Mouse (Mus musculus) mesoderm, embryonic 11.5 days (tissue): Measurements from ENCODE around the gene Cog5.

ENCODE experiments used
- DNase-seq: peaks from one replicate; pipeline ENCODE4 v3.0.0-alpha.2; 2012; ENCODE audit warnings: low read depth, low spot score

Cog5 gene

DNA sequence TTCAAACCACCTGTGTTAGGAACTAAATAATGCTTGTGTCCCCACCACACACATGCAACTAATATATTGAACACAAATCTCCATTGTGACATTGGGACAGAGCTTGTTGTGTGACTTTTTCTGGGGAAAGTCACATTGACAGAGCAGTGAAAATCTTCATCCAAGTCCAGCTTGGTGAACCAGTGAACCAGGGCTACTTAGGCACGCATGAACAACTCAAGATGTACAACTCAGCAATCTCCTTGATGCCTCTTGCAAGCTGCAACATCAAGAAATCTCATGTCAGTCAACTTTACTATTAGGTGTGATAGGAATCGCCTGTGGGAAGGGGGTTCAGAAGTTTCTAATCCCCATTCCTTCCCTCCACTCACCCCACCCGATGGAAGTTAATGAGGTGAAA lies 169.0 kb downstream of the Cog5 start:
- no peak for DNase-seq

DNA sequence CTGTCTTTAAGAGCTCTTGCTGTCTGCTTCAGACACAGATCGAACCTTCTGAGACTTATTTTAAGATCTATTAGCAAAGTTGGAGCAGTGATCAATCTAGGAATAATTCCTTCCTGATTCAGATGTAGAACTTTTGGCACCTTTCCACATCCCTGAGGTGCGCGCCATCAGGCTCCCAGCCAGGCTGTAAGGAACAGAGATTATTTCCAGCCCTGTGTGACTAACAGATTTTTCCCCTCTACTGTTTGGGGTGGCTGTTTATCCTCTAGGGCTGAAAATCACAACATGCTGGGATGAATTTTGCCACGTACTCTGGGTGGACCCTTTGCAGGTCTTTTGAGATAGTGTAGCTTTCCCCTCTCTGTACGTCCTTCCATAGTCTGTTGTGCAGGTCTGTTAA lies 170.2 kb downstream of the Cog5 start:
- no peak for DNase-seq

DNA sequence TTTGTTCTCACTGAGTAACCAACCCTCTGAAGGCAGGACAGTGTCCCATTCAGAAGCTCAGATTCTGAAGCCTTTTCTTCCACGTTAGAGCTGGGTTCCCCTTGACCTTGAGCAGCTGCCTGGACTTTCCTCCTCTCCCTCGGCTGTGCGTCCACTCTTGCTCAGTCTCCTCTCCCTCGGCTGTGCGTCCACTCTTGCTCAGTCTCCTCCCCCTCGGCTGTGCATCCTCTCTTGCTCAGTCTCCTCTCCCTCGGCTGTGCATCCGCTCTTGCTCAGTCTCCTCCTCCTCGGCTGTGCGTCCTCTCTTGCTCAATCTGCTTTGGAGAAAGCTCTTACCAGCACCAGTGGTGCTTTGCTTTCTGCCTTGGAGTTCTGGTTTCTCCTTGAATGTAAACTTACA lies 171.2 kb downstream of the Cog5 start:
- no peak for DNase-seq

DNA sequence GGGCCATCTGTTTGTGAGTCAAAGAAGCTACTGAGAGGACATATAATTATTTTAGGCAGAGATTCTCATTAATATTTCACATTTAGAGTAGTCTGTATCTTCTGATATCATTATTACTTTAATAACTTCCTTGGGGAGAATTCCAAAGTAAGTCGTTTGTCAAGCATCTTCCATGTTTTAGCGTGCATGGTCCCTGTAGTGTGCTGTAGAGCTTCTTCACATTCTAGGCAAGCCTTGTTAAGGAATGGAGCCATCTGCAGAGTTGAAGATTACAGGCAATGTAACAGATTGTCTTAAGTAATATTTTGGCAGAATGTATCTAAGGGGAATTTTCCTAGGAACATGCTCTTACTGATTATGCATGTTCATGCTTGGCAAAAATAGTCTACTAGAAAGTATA lies 171.8 kb downstream of the Cog5 start:
- DNase-seq, result no peak

DNA sequence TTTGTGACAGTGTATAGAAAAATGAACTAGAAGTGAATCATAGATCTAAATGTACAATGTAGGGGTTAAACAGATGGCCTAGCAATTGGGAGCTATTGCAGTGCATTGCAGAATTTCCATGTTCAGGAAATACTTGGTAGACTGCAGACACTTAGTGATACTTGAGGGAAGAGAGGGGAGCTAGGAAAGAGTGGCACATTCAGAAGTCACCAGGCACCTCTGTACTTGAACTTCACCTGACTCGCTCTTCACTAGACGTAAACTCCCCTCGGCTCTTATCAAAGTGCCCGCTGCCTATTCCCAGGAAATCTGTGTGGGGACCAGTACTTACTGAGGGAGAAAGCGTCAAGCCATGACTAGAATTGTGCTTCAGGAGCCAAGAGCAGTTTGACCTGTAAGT lies 180.8 kb downstream of the Cog5 start:
- no peak for DNase-seq

DNA sequence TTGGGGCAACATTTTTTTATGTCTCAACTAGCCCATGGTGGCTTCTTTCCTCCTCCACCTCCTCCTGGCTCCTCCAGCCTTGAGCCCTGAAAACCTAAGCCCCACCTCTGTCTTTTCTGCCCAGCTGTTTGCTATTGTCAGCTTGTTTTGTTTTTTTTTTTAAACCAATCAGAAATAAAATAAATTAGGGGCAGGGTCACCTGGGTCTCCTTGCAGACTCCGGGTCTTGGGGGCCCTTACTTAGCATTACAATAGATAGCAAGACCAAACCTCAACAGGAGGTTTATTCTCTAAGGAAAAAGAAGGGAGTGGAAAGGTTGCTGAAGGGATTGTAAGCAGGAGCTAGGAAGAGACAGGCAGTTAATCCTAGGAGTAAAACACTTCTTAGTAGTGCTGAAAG lies 181.5 kb downstream of the Cog5 start:
- DNase-seq, result no peak

DNA sequence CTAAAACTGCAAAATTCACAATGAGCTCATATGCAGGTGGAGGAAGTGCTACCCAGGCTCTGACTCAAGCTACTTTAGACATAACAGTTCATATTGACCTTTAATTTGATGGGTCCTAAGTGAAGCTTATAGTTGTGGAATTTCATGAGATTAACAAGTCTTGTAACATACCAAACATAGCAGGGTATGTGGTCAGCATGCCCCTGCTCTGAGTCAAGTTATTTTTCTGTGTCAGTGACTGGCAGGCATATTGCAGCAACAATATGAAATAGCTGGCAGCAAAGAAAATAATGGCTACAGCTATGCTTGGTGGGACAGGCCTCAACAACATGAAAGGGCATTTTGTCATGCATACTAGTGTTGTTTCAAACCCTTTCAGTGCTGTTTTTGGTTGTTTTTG lies 183.9 kb downstream of the Cog5 start:
- DNase-seq, result no peak

DNA sequence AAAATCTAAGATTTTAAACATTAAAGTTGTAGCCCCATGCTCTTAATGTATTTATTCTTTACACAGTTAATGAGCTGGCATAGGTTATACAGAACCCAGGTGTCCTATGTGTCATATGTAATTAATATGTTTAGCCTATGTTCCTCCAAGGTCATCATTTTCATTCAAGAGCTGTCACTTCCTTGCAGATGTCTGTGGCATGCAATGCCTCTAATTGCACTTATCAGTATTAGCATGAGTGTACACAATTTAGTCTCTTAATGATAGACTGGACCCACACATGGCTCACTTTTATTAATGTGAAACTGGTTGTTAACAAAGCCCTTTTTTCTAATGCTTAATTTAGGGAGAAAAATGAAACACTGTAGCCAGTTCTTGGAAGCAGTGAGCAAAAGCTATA lies 184.6 kb downstream of the Cog5 start:
- DNase-seq, result no peak

DNA sequence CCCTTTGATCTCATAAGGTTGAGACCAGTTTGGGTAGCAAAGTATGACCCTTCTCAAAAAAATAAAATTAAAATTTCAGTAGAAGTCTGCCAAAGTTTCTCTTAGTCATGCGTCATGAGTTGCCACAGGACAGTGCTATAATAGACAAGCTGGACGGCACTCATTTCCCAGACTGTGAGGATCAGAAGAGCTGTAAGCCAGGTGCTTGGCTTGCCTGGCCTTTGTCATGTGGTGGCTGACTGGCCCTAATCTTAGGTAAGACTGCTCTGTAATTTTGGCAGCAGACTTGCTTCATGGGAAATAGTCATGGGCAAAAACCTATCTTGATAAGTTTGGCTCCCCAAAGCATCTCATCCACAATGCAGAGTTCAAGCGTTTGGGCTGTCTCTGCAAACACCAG lies 191.4 kb downstream of the Cog5 start:
- no peak for DNase-seq

DNA sequence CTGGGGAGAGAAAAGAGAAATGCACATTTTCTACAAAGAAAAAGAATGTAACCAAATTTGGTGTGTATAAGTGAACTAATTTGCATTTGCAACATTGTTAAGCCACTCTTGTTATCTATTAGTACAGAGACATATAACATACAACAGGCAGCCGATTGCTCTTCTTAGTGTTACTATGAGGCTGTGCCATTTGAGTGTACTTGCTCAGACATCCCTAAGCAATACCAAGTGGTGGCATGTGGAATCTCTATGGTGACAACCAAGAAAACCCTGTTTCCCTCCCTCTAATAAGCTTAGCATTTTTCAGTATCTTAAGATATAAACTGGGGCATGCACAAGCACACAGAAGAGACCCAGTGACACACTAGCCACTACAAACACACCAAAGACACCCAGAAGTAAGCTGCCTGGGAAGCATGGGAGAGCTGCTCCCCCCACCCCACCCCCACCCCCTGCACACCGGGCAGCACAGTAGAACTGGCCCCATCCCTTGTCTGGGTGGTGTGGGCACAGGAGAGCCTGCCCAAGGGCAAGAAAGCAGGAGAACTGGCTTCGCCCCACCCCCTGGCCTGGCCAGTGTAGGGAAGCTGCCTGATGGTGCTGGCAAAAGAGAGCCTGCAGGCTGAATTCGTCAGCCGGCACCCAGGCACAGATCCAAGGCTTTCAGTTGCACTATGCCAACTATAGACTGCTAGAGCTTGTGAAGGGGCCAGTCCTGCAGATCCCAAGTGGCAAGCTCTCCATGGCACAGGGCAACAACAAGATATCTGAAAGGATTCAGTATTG lies 194.2 kb downstream of the Cog5 start:
- DNase-seq, result no peak

DNA sequence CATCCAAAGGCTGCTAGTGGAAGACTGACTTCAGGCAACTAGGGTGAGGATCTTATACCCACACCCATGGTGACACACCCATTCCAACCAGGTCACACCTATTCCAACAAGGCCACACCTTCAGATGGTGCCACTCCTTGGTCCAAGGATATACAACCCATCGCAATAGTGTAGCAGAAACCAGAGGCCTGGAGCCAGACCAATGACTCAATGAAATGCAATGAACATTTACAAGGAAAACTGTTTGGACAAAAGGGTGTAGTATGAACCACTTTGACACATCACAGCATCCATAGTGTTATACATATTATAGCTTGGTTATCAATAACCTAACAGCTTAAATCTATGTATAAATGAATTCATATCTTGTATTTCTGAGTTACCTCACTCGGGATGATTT lies 194.9 kb downstream of the Cog5 start:
- DNase-seq, result no peak

DNA sequence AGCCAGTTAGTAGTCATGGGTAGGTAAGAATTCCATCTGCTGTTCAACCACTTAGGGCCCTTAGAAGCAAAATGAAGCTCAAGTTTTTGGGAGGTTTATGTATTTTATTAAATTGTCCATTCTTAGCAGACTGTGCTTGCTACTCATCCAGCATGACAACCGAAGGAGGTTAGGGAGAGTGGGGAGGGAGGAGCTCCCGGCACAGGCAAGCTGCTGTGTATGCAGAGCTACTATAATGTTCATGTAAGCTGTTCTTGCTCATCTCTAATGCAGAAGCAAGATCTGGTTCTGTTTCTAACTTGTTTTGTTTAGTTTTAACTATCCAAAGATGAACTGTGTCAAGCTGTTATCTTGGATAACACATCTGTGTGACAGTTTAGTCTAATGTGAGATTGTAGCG lies 199.4 kb downstream of the Cog5 start:
- DNase-seq, result no peak

DNA sequence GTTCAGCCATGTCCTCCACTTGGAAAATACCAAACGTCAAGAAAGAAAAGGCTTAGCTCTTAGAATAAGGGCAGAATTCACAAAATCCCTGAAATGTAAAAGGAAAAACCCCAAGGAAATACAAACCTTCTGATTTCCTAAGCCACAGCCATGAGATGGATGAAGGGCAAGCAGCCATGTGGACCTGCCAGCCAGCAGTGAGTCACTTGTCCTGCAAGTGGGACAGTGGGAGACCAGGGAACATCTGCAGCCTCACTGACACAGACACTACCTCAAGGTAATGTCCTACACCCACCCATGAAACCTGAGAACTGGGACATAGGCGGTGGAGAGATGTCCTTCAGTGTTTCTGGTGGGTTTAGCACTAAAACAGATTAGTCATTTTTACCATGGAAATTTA lies 200.1 kb downstream of the Cog5 start:
- DNase-seq, result no peak

DNA sequence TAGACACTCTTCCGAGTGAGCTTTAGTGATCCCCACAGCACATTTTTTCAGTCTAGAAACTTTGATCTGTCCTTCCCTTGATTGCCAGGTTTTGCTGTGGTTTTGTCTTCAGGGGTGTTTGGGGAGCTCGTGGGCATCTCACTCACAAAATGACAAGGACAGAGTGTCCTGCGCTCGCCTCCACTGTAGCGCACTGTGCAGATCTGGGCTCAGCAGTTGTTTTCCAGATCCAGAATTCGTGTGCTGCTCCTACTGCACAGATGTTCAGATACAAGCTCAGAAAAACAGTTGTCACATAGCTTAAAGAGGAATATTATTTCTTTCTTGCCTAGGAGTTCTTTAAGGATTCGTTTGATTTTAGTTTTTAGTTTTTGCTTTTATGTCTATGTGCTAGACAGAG lies 203.1 kb downstream of the Cog5 start:
- DNase-seq, result no peak

DNA sequence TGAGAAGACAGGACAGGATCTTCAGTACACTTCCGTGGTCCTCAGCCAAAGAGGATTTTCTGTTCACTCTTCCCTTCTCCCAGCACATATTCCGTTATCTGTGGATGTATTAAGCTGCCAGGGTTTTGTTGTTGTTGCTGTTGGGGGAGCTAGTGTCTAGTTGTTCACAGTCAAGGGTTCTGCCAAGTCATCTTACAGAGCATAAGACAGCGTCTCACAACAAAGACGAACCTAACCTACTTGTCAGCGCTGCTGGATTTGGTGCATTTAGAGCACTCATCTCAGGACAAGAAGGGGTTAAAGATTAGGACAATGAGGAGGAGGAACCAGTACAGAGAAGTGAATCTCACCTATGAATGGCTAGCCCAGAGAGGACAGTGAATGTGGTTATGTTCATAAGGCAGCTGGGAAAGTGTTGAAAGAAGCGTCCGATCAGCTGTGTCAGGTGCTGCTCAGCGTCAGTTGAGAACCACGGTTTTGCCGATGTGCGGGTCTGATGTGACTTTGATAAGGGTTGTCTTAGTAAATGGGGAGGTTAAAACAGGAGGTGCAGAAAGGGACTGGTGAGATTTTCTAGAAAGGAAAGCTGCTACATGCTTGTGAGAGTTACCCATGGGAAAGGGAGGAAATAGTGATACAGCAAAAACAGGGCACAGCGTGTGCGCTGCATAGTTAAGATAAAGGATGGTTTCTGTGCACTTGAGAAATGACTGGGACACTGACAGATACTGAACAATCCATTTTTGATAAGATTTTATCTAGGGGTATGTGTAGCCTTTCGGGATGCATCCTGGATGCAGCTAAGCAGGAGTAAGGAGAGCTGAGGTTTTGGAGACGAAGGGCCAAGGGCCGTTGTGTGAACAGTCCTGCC lies 208.2 kb downstream of the Cog5 start:
- DNase-seq, result no peak

DNA sequence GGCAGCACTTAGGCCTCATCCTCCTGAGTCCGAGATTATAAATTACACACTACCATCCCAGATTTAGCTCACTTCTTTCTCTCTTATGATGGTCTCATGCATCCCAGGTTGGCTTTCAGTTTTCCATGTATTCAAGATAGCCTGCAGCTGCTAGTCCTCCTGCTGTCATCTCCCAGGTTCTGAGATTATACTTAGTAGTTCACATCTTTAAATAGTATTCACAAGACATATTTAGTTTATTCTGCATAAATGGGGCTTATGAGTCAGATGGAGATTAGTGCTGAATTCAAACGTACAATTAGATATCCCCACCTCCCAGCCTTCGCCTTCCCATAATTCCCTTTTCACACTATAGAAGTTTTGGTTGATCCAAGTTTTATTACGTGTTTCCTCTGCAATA lies 222.1 kb downstream of the Cog5 start:
- DNase-seq, result no peak

DNA sequence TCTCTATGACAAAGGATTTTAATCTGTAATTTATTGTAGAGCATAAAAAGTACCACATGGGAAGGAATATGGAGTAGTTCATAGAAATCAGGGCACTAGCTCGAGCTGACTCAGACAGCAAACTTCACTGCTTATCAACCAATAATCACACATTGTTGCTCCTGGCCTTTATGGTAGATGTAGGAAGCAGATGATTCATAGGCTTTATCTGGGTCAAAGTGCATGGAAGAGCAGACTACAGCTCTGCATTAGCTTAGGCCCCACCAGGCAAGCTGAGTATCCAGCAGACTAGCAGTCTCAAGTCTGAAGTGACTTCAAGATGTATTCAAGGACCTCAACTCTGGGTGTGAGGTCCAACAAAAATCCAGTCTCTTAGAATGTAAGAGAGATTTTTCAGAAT lies 228.1 kb downstream of the Cog5 start:
- no peak for DNase-seq

DNA sequence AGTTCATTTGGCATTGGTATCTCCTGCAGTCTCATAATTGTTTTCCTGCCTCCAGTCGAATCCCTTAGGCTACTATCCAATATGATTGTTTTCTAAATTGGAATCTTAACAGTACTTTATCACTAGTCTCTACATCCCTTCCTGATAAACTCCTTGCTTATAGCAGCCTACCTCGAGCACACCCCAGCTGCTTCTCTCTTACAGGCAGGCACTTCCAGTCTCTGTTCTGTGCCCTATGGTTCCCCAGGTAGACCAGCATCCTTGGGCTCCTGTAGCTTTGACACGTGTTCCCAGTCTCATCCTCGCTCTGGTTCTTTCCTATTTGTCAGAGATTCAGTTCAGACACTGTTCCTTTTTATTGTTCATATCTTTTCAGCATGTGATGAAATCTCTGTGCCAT lies 229.7 kb downstream of the Cog5 start:
- DNase-seq, result no peak

DNA sequence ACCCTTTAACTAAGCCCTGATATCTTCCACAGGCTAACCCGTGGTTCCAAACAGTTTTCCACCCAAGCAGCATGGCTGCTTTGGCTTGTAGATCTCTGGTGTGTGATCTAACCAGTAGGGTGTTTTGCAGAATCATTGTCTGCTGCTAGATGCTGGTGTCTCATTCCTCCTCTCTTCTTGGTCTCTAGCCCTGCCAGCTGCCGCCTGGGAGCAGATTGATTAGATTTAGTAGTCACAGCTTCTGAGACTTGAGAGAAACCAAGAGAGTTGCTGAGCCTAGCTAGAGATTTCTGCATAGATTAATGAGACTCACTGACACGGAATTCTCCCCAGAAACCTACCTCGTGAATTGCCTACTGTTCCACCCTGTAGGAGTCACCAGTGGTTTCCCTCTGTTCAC lies 230.4 kb downstream of the Cog5 start:
- no peak for DNase-seq

DNA sequence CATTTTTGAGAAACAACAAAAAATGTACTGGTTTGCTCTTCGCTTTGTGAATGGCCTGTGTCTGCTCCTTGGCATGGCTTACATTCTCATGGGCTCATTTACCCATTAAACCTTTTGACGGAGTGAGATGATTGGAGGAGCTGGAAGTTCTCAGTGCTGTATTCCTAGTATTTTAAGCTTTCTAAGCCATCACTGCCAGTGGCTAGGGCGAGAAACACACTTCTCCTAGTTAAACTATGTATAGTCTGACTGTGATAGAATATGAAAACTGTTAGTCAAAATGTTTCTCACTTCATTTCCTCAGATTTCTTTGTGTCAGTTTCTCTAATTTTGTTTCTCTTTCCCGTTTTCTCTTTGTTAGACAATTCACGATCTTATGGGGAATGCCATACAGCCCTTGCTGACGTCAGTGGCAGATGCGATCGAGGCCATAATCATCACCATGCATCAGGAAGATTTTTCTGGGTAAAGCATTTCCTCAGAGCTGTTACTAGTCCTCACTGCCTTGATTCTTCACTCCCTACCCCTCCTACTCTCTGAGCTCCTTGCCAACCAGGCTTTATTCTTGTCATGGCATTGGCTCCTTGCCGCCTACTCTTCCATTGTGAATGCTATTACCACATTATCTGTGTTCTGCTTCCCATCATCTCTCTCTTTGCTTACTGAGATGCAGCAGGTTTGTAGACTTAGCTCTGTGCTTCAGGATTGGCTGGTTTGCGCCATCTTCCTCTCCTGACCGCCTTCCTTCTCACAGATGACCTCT lies 231.4 kb downstream of the Cog5 start:
- DNase-seq, result no peak

DNA sequence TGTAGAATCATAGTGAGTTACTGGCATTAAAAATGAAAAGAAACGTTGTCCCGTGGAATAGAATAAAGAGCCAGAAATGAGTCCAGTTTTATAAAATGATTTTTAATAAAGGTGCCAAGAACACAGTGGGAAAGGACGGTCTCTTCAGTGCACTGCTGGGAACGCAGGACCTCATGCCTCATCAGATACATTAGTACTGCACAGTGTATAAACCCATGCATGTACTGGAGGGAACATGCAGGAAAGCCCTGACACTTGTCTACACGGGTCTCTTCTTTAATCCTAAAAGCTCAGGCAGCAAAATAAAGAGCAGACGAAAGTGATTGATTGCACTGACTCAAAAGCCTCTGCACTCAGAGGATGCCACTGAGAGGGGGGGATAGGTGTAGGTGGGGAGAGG lies 236.0 kb downstream of the Cog5 start:
- no peak for DNase-seq

DNA sequence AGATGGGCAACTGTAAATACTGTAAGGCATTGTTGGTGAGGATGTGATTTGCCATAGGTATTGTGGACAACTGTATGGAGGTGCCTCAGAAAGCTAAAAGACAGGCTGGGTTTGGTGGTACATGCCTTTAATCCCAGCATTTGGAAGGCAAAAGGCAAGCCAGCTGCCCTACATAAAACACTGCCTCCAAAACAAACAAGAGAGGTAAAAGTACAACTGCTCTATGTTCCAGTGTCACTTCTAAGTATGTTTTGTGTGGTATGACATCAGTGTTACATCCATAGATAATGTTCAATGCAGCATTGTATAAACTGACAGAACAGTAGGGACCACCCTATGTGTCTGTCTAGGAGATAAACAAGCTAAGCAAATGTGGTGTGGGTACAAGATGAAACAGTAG lies 237.4 kb downstream of the Cog5 start:
- no peak for DNase-seq
